Mouse (Mus musculus): ENCODE measurements around the gene Bach2. TPM values are rescaled to one million over a fixed set of nuclear protein-coding genes. Genes with fewer than 3 reads are reported as not detected.

Bach2 gene
- total RNA-seq, 2 experiments from 2014 or later: 2.1 to 3.9 TPM

- DNase-seq: no peak
- intact Hi-C loops (cut with DNase I): no loop called here
Measured at GRCm38 (mm10) chr4:32409116-32409880, 170.7 kb downstream of the Bach2 start.

- DNase-seq: no peak
- intact Hi-C loops (cut with DNase I): no loop called here
Measured at GRCm38 (mm10) chr4:32413063-32413462, 174.5 kb downstream of the Bach2 start.

GRCm38 (mm10) chr4:32413505-32413904, 174.9 kb downstream of the Bach2 start:
- intact Hi-C loops (cut with DNase I): no loop called here
- no peak for DNase-seq

GRCm38 (mm10) chr4:32414959-32415358, 176.4 kb downstream of the Bach2 start:
- no peak for DNase-seq
- intact Hi-C loops (cut with DNase I): no loop called here

- no peak for DNase-seq
- intact Hi-C loops (cut with DNase I): no loop called here
Measured at GRCm38 (mm10) chr4:32417939-32418338, 179.3 kb downstream of the Bach2 start.

GRCm38 (mm10) chr4:32421570-32421969, 183.0 kb downstream of the Bach2 start:
- intact Hi-C loops (cut with DNase I): no loop called here
- no peak for DNase-seq

GRCm38 (mm10) chr4:32422427-32422826, 183.8 kb downstream of the Bach2 start:
- intact Hi-C loops (cut with DNase I): no loop called here
- DNase-seq: no peak

GRCm38 (mm10) chr4:32423667-32424066, 185.1 kb downstream of the Bach2 start:
- DNase-seq: no peak
- intact Hi-C loops (cut with DNase I): no loop called here

GRCm38 (mm10) chr4:32424434-32424833, 185.8 kb downstream of the Bach2 start:
- intact Hi-C loops (cut with DNase I): no loop called here
- no peak for DNase-seq

GRCm38 (mm10) chr4:32425060-32425459, 186.5 kb downstream of the Bach2 start:
- DNase-seq: no peak
- intact Hi-C loops (cut with DNase I): no loop called here

- DNase-seq: no peak
Measured at GRCm38 (mm10) chr4:32425641-32426040, 187.0 kb downstream of the Bach2 start.

GRCm38 (mm10) chr4:32426779-32427577, 188.4 kb downstream of the Bach2 start:
- intact Hi-C loops (cut with DNase I): no loop called here
- no peak for DNase-seq

More at GRCm38 (mm10) chr4:32425641-32426040, 187.0 kb downstream of the Bach2 start:
- intact Hi-C loops (cut with DNase I): no loop called here

GRCm38 (mm10) chr4:32428738-32429137, 190.1 kb downstream of the Bach2 start:
- no peak for DNase-seq
- intact Hi-C loops (cut with DNase I): no loop called here

- no peak for DNase-seq
- intact Hi-C loops (cut with DNase I): no loop called here
Measured at GRCm38 (mm10) chr4:32430136-32430535, 191.5 kb downstream of the Bach2 start.

- intact Hi-C loops (cut with DNase I): no loop called here
- no peak for DNase-seq
Measured at GRCm38 (mm10) chr4:32430981-32431380, 192.4 kb downstream of the Bach2 start.

- intact Hi-C loops (cut with DNase I): no loop called here
Measured at GRCm38 (mm10) chr4:32432271-32432781, 193.7 kb downstream of the Bach2 start.

GRCm38 (mm10) chr4:32432945-32433344, 194.3 kb downstream of the Bach2 start:
- no peak for DNase-seq
- intact Hi-C loops (cut with DNase I): no loop called here

More at GRCm38 (mm10) chr4:32432271-32432781, 193.7 kb downstream of the Bach2 start:
- no peak for DNase-seq

GRCm38 (mm10) chr4:32434612-32435011, 196.0 kb downstream of the Bach2 start:
- DNase-seq: no peak

GRCm38 (mm10) chr4:32439974-32440739, 201.6 kb downstream of the Bach2 start:
- DNase-seq: no peak
- intact Hi-C loops (cut with DNase I): no loop called here

More at GRCm38 (mm10) chr4:32434612-32435011, 196.0 kb downstream of the Bach2 start:
- intact Hi-C loops (cut with DNase I): no loop called here

- intact Hi-C loops (cut with DNase I): no loop called here
- DNase-seq: no peak
Measured at GRCm38 (mm10) chr4:32440740-32441072, 202.1 kb downstream of the Bach2 start.
